Mouse (Mus musculus): Measurements from ENCODE around the gene Hist1h4h. TPM values are rescaled to one million over a fixed set of nuclear protein-coding genes. Genes with fewer than 3 reads are reported as not detected.
A peak's percentile ranks its signal among the peaks of the same experiment; 100 is the strongest.

The Hist1h4h gene
- total RNA-seq, 2 experiments from 2014 or later = 329 to 333 TPM

GRCm38 (mm10) chr13:23506819-23507515 is 23.9 kb upstream of the Hist1h4h start:
- DNase-seq (ENCODE audit: low spot score in 2 of 2) = no peak

GRCm38 (mm10) chr13:23510127-23510526 is 20.7 kb upstream of the Hist1h4h start:
- no peak for DNase-seq (ENCODE audit: low spot score in 2 of 2)

- DNase-seq (ENCODE audit: low spot score in 2 of 2) = no peak
Measured at GRCm38 (mm10) chr13:23513517-23513916, 17.3 kb upstream of the Hist1h4h start.

- DNase-seq (ENCODE audit: low spot score in 2 of 2) = no peak
Measured at GRCm38 (mm10) chr13:23515281-23515680, 15.6 kb upstream of the Hist1h4h start.

- DNase-seq (ENCODE audit: low spot score in 2 of 2) = no peak
Measured at GRCm38 (mm10) chr13:23515826-23516620, 14.8 kb upstream of the Hist1h4h start.

GRCm38 (mm10) chr13:23516822-23517602 is 13.8 kb upstream of the Hist1h4h start:
- DNase-seq (ENCODE audit: low spot score in 2 of 2) = peak; percentile 76 to 78

GRCm38 (mm10) chr13:23517603-23518294 is 13.1 kb upstream of the Hist1h4h start:
- DNase-seq (ENCODE audit: low spot score in 2 of 2) = peak; percentile 88 to 93

GRCm38 (mm10) chr13:23518295-23518603 is 12.6 kb upstream of the Hist1h4h start:
- no peak for DNase-seq (ENCODE audit: low spot score in 2 of 2)

GRCm38 (mm10) chr13:23518885-23519284 is 12.0 kb upstream of the Hist1h4h start:
- peak; percentile 81 to 86 for DNase-seq (ENCODE audit: low spot score in 2 of 2)

GRCm38 (mm10) chr13:23519416-23519815 is 11.4 kb upstream of the Hist1h4h start:
- peak; percentile 73 to 83 for DNase-seq (ENCODE audit: low spot score in 2 of 2)

GRCm38 (mm10) chr13:23521703-23522102 is 9.1 kb upstream of the Hist1h4h start:
- peak; percentile 83 for DNase-seq (ENCODE audit: low spot score in 2 of 2)

GRCm38 (mm10) chr13:23523976-23524375 is 6.9 kb upstream of the Hist1h4h start:
- DNase-seq (ENCODE audit: low spot score in 2 of 2) = no peak

- peak; percentile 63 to 75 for DNase-seq (ENCODE audit: low spot score in 2 of 2)
Measured at GRCm38 (mm10) chr13:23524654-23525053, 6.2 kb upstream of the Hist1h4h start.

GRCm38 (mm10) chr13:23525901-23526300 is 4.9 kb upstream of the Hist1h4h start:
- no peak for DNase-seq (ENCODE audit: low spot score in 2 of 2)

GRCm38 (mm10) chr13:23526312-23526711 is 4.5 kb upstream of the Hist1h4h start:
- peak; percentile 91 to 94 for DNase-seq (ENCODE audit: low spot score in 2 of 2)

- no peak for DNase-seq (ENCODE audit: low spot score in 2 of 2)
Measured at GRCm38 (mm10) chr13:23529005-23529404, 1.8 kb upstream of the Hist1h4h start.

- no peak for DNase-seq (ENCODE audit: low spot score in 2 of 2)
Measured at GRCm38 (mm10) chr13:23529480-23530165, 1.2 kb upstream of the Hist1h4h start.

- peak; percentile 60 to 65 for DNase-seq (ENCODE audit: low spot score in 2 of 2)
Measured at GRCm38 (mm10) chr13:23530181-23530900, 509 bp upstream of the Hist1h4h start.

GRCm38 (mm10) chr13:23532262-23533075 is 1.6 kb downstream of the Hist1h4h start:
- no peak for DNase-seq (ENCODE audit: low spot score in 2 of 2)

Data from left cerebral cortex, adult 18-20 months (tissue).